Mouse (Mus musculus): ENCODE measurements at regions not wholly inside any gene's neighbourhood (a gene's known extent, or its start where the extent isn't known, plus 50 kb on each side); places are given as distances from the start of the nearest gene placed in this dataset.

- ATAC-seq (ENCODE audit: low FRiP score, low read depth) = no peak
- Histone ChIP-seq H3K4me2 (replicated peaks) (no peak overlapping the region), H3K27me3 (replicated peaks) (no peaks in the 10 kb centered on the region), H3K4me1 (no peaks in the 10 kb centered on the region), H3K9ac (no peak overlapping the region), H3K9me3 (no peaks in the 10 kb centered on the region), H3K27ac (no peak overlapping the region), H3K4me3 (no peak overlapping the region), H3K36me3 (no peaks in the 10 kb centered on the region)
- WGBS = 47% methylated on average over 8 of the region's 8 CpGs
Observed at GRCm38 (mm10) chr4:31909086-31909673, 54.7 kb upstream of the Map3k7 start.
